ENCODE assay signal across 8 mouse cellular contexts in genomic region chr15:88836571-88836970, GRCm38 (mm10). TPM values are rescaled to one million over a fixed set of nuclear protein-coding genes. Genes with fewer than 3 reads are reported as not detected.
DNase-seq lines count a peak whose midpoint lies in the region; ATAC-seq and TF ChIP-seq lines count a peak whose summit lies in the region.

No protein-coding gene starts in this region.

- DNase-seq in heart, postnatal 14 days = no peak
- DNase-seq in embryonic facial prominence, embryonic 10.5 days (ENCODE audit: low spot score) = no peak
- DNase-seq in hindbrain, postnatal 0 days (ENCODE audit: low spot score) = no peak
- DNase-seq in layer of hippocampus, adult 8-10 months (ENCODE audit: low spot score in 2 of 2) = no peak
- no peak for DNase-seq in cerebellum, adult 11-12 months

- intact Hi-C loops in heart, postnatal 14 days (cut with DNase I) = no loop called here

- 65% methylated on average over 5 of the region's 5 CpGs for WGBS in heart, embryonic 12.5 days
- 67% methylated on average over 5 of the region's 5 CpGs for WGBS in embryonic facial prominence, embryonic 10.5 days
- 75% methylated on average over 5 of the region's 5 CpGs for WGBS in hindbrain, postnatal 0 days
- 71% methylated on average over 5 of the region's 5 CpGs for WGBS in midbrain, embryonic 13.5 days

- peak overlapping the region; percentile 81 for H3K27ac ChIP-seq in heart, embryonic 12.5 days (ENCODE audit: poor library complexity, severe bottlenecking)
- H3K27ac ChIP-seq in embryonic facial prominence, embryonic 10.5 days (replicated peaks) = no peak overlapping the region
- no peak overlapping the region for H3K27ac ChIP-seq in hindbrain, postnatal 0 days
- no peak overlapping the region for H3K27ac ChIP-seq in midbrain, embryonic 13.5 days

- no peak for TF ChIP-seq CTCF in hindbrain, postnatal 0 days (IDR thresholded peaks at IDR 0.05; ENCODE audit: low read depth)

- no peaks in the 10 kb centered on the region for H3K36me3 ChIP-seq in heart, embryonic 12.5 days
- H3K36me3 ChIP-seq in embryonic facial prominence, embryonic 10.5 days (replicated peaks) = no peaks in the 10 kb centered on the region
- H3K36me3 ChIP-seq in hindbrain, postnatal 0 days (ENCODE audit: insufficient read depth, low read length) = no peaks in the 10 kb centered on the region
- no peaks in the 10 kb centered on the region for H3K36me3 ChIP-seq in midbrain, embryonic 13.5 days

- no peaks in the 10 kb centered on the region for H3K9me3 ChIP-seq in heart, embryonic 12.5 days (replicated peaks)
- no peaks in the 10 kb centered on the region for H3K9me3 ChIP-seq in embryonic facial prominence, embryonic 10.5 days
- H3K9me3 ChIP-seq in hindbrain, postnatal 0 days (ENCODE audit: low read length) = no peaks in the 10 kb centered on the region
- no peaks in the 10 kb centered on the region for H3K9me3 ChIP-seq in midbrain, embryonic 13.5 days

- peaks cover 63% of the 10 kb centered on the region for H3K4me1 ChIP-seq in heart, embryonic 12.5 days (replicated peaks)
- peaks cover 49% of the 10 kb centered on the region for H3K4me1 ChIP-seq in embryonic facial prominence, embryonic 10.5 days
- H3K4me1 ChIP-seq in hindbrain, postnatal 0 days (ENCODE audit: insufficient read depth, low read length) = peaks cover 17% of the 10 kb centered on the region; the same call in 1 of the 2 replicates
- H3K4me1 ChIP-seq in midbrain, embryonic 13.5 days (replicated peaks) = peaks cover 21% of the 10 kb centered on the region

- ATAC-seq in heart, embryonic 12.5 days (ENCODE audit: insufficient number of reproducible peaks, low FRiP score) = no peak
- no peak for ATAC-seq in hindbrain, postnatal 0 days
- ATAC-seq in midbrain, embryonic 13.5 days = no peak
- ATAC-seq in activated CD4-positive, CD25-positive, alpha-beta regulatory T cell, adult 4 months = no peak

- H3K4me2 ChIP-seq in heart, embryonic 12.5 days = peak overlapping the region; percentile 86
- peak overlapping the region; percentile 61 for H3K4me2 ChIP-seq in hindbrain, postnatal 0 days (ENCODE audit: low read depth, low read length)
- peak overlapping the region; percentile 71 for H3K4me2 ChIP-seq in midbrain, embryonic 13.5 days (replicated peaks)

- peak overlapping the region; percentile 58 for H3K4me3 ChIP-seq in heart, embryonic 12.5 days
- peak overlapping the region; percentile 62 for H3K4me3 ChIP-seq in embryonic facial prominence, embryonic 10.5 days
- peak overlapping the region; percentile 40; the same call in 1 of the 2 replicates for H3K4me3 ChIP-seq in hindbrain, postnatal 0 days (ENCODE audit: low read length)
- H3K4me3 ChIP-seq in midbrain, embryonic 13.5 days (replicated peaks) = no peak overlapping the region

- peak overlapping the region; percentile 78; the same call in 1 of the 2 replicates for H3K9ac ChIP-seq in heart, embryonic 12.5 days
- no peak overlapping the region for H3K9ac ChIP-seq in hindbrain, postnatal 0 days (replicated peaks; ENCODE audit: low read length)
- H3K9ac ChIP-seq in midbrain, embryonic 13.5 days (replicated peaks) = no peak overlapping the region

- H3K27me3 ChIP-seq in heart, embryonic 12.5 days (replicated peaks) = no peaks in the 10 kb centered on the region
- H3K27me3 ChIP-seq in embryonic facial prominence, embryonic 10.5 days (replicated peaks; ENCODE audit: low read depth, poor library complexity, severe bottlenecking) = 0 out of 2 replicates have a peak, but pooled peaks cover 3% of the 10 kb centered on the region
- H3K27me3 ChIP-seq in hindbrain, postnatal 0 days (ENCODE audit: insufficient read depth, low read length) = no peaks in the 10 kb centered on the region
- H3K27me3 ChIP-seq in midbrain, embryonic 13.5 days = peaks cover 8% of the 10 kb centered on the region; the same call in 1 of the 2 replicates

RNA-seq across cellular contexts. Expression of gene Creld2, which starts 17.1 kb away (rescaled TPM):
- polyA plus RNA-seq in heart, embryonic 12.5 days (2016; fragmentation: Nextera tagmentation; extraction: Ambion mirVana) = 61.9 and 66.4 TPM in 2 replicates
- total RNA-seq in heart, postnatal 14 days (2021) = 10 to 100 TPM; 12.1 to 22.5 TPM
- 92.2 and 93.9 TPM in 2 replicates for polyA plus RNA-seq in embryonic facial prominence, embryonic 10.5 days (2016; fragmentation: Nextera tagmentation; extraction: Ambion mirVana)
- 15.9 and 18.9 TPM in 2 replicates for total RNA-seq in hindbrain, postnatal 0 days (2014; rRNA removed)
- 38.9 and 40.1 TPM in 2 replicates for polyA plus RNA-seq in hindbrain, postnatal 0 days (2015; fragmentation: Nextera tagmentation; extraction: Ambion mirVana)
- 55.7 and 56.2 TPM in 2 replicates for polyA plus RNA-seq in midbrain, embryonic 13.5 days (2015; fragmentation: Nextera tagmentation; extraction: Ambion mirVana)
- 10 to 100 TPM; 15.0 to 35.2 (median 26.0) TPM for total RNA-seq in layer of hippocampus, adult 8-10 months (2022)
- 10 to 100 TPM; 25.4 to 30.9 TPM for polyA plus RNA-seq in activated CD4-positive, CD25-positive, alpha-beta regulatory T cell, adult 4 months (2017; shearing (Covaris generic))

RNA-seq across cellular contexts. Expression of gene Alg12, which starts 17.5 kb away (rescaled TPM):
- polyA plus RNA-seq in heart, embryonic 12.5 days (2016; fragmentation: Nextera tagmentation; extraction: Ambion mirVana) = 9.3 and 9.4 TPM in 2 replicates
- total RNA-seq in heart, postnatal 14 days (2021) = 1 to 10 TPM; 9.2 to 9.9 TPM
- 10.9 and 12.5 TPM in 2 replicates for polyA plus RNA-seq in embryonic facial prominence, embryonic 10.5 days (2016; fragmentation: Nextera tagmentation; extraction: Ambion mirVana)
- total RNA-seq in hindbrain, postnatal 0 days (2014; rRNA removed) = 12.7 and 17.4 TPM in 2 replicates
- 6.3 and 7.2 TPM in 2 replicates for polyA plus RNA-seq in hindbrain, postnatal 0 days (2015; fragmentation: Nextera tagmentation; extraction: Ambion mirVana)
- polyA plus RNA-seq in midbrain, embryonic 13.5 days (2015; fragmentation: Nextera tagmentation; extraction: Ambion mirVana) = 7.4 and 7.5 TPM in 2 replicates
- total RNA-seq in layer of hippocampus, adult 8-10 months (2022) = 10 to 100 TPM; 11.3 to 16.7 (median 14.3) TPM
- polyA plus RNA-seq in activated CD4-positive, CD25-positive, alpha-beta regulatory T cell, adult 4 months (2017; shearing (Covaris generic)) = 10 to 100 TPM; 13.5 to 15.0 TPM

RNA-seq across cellular contexts. Expression of gene Pim3, which starts 25.4 kb away (rescaled TPM):
- polyA plus RNA-seq in heart, embryonic 12.5 days (2016; fragmentation: Nextera tagmentation; extraction: Ambion mirVana) = 67.5 and 68.1 TPM in 2 replicates
- 10 to 100 TPM; 97.7 to 97.8 TPM for total RNA-seq in heart, postnatal 14 days (2021)
- 43.6 and 49.0 TPM in 2 replicates for polyA plus RNA-seq in embryonic facial prominence, embryonic 10.5 days (2016; fragmentation: Nextera tagmentation; extraction: Ambion mirVana)
- total RNA-seq in hindbrain, postnatal 0 days (2014; rRNA removed) = 98.0 and 104 TPM in 2 replicates
- polyA plus RNA-seq in hindbrain, postnatal 0 days (2015; fragmentation: Nextera tagmentation; extraction: Ambion mirVana) = 69.8 TPM in 2 replicates
- polyA plus RNA-seq in midbrain, embryonic 13.5 days (2015; fragmentation: Nextera tagmentation; extraction: Ambion mirVana) = 42.0 and 47.6 TPM in 2 replicates
- 10 to 100 TPM; 32.4 to 44.2 (median 38.4) TPM for total RNA-seq in layer of hippocampus, adult 8-10 months (2022)
- 1 to 10 TPM; 2.6 to 3.6 TPM for polyA plus RNA-seq in activated CD4-positive, CD25-positive, alpha-beta regulatory T cell, adult 4 months (2017; shearing (Covaris generic))
